Mouse (Mus musculus) adrenal gland, postnatal 10 days (tissue): Measurements from ENCODE around the gene Btbd8. TPM values are rescaled to one million over a fixed set of nuclear protein-coding genes. Genes with fewer than 3 reads are reported as not detected.

Source experiments
- DNase-seq: peaks from one replicate; pipeline ENCODE4 v3.0.0; 2021; ENCODE audit warnings: mixed read lengths
- total RNA-seq, 2 experiments: library from RNA; stranded (reverse); gene quantifications; 2 replicates each; pipeline ENCODE4 v1.2.3; 2021

Gene Btbd8
- total RNA-seq, 2 experiments from 2014 or later: 6.9 to 12.0 TPM

DNA sequence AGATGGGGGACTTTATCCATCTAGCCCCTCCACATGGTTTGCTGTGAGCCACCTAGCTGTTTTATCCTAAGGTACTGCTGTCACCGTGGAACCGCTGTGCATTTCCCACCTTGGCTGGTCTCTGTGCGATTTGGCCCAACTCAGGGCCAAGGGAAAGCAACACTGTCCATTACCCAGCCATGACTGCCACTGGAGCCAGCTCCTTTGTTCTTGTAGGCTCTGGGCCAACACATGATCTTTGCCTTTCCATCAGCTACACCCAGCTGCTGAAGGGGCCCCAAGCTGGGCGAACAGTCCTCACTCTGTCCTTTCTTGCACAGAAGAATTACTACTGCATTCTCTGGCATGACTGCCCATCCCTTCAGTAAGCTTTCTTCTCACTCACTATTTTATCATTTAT, 80.8 kb downstream of the Btbd8 start:
- DNase-seq: peak; percentile 7

DNA sequence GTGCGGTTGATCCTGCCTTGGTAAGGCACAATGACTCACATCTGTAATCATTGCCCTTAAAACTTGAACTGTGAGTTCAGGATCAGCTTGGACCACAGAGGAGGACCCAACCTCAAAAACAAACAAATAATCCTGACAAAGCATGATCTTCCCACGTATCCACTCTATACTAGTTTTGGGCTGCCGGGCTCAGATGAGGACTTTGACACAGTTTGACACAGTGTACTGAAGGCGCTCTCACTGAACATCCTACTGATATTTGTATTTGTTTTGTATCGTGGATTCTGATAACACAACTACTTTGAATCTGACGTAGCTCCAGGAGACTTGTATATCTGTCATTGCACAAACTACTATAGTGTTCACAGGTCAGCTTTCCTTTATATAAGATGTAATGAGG, 83.6 kb downstream of the Btbd8 start:
- no peak for DNase-seq

- peak; percentile 14 for DNase-seq
These were observed 84.1 kb downstream of the Btbd8 start for GRCm38 (mm10) chr5:107521897-107522296.

GRCm38 (mm10) chr5:107524281-107524680, 86.5 kb downstream of the Btbd8 start:
- no peak for DNase-seq

DNA sequence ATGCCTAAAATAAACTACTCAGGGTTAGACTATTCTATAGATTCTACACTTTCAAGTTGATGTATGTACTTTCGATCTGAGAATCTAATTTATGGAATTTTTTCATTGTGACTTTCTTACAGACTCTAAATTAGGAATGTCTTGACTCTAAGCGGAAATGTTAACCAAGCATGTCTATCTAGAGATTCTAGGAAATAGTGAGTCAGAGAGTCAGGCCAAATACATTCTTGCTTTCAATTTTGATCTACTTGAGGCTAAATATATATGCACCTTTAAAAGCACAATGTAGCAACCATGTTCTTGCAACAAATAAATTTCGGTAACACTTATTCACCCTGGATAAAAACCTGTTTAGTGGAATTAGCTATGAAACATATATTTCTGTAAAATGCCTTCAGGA, 91.1 kb downstream of the Btbd8 start:
- no peak for DNase-seq

DNA sequence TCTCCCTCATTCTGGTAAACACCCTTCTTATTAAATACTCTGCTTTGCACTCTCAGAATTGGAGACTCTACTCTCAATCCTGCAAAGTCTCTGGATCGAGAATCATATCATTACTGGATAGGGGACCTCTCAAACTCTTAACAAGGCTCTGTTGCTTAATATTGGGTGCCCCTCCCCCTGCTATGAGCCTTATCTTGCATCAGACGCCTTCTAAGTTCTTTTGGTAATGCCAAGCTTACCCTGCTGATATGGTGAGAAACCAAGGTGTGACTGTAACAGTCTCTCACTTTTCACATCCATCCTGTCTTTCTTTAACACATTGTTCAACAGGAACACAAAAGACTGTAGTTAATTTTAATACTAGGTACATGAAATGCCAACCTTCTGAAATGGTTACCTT, 95.8 kb downstream of the Btbd8 start:
- DNase-seq: no peak

GRCm38 (mm10) chr5:107534581-107534980, 96.8 kb downstream of the Btbd8 start, which contains the start of gene 1700028K03Rik:
Gene 1700028K03Rik (plus strand): TSS chr5:107534709.
- no peak for DNase-seq

DNA sequence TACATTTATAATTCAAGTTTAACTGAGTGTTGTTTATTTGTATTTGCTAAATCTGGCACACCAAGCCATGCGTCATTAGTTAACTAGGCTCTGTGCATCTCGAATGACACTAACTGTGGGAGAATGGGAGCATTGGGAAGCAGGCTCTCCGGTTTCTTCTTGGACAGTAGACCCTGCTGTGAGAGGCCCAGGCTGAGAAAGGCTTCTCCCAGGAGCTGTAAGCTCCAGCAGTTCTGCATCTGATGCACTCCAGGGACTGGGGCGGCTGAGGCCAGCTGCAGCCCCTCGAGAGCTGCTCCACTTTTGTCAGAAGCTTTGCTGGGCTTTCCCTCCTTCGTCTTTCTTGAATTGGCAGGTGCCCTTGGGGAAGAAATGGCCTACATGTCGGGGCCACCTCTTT, 103.9 kb downstream of the Btbd8 start:
- DNase-seq: peak; percentile 25

- DNase-seq: no peak
These were observed 108.1 kb downstream of the Btbd8 start for GRCm38 (mm10) chr5:107545927-107546326.

GRCm38 (mm10) chr5:107547955-107548354, 110.2 kb downstream of the Btbd8 start:
- no peak for DNase-seq

DNA sequence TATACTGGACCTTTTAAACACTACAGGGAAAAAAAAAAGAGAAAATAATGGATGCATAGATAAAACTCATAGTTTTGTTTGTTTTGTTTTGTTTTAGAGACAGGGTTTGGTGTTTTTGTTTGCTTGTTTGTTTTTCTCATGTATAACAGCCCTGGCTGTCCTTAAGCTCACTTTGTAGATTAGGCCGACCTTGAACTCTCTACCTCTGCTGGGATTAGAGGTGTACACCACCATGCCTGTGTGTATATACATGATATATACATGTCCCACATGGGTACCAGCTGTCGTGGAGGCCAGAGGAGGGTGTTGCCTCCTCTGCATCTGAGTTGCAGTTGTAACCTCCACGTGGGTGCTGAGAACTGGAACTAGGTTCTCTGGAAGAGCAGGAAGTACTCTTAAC, 110.6 kb downstream of the Btbd8 start:
- DNase-seq: no peak

DNA sequence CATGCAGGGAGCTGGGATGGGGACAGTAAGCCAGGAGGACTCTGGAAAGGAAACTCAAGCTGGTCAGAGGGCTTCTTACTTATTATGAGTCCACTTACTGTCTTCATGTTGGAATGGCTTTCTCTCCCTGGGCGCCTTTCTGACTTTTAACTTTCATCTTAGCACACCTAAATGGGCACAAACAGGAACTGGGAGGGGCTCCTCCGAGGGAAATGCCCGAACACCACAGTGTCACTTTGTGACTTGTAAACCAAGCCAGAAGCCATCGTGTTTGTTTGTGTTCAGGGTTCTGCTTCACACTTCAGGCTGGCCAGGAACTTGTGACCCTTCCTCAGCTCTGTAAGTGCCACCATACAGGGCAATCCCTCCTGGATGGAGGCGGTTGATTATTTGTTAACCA, 116.5 kb downstream of the Btbd8 start:
- DNase-seq: no peak

DNA sequence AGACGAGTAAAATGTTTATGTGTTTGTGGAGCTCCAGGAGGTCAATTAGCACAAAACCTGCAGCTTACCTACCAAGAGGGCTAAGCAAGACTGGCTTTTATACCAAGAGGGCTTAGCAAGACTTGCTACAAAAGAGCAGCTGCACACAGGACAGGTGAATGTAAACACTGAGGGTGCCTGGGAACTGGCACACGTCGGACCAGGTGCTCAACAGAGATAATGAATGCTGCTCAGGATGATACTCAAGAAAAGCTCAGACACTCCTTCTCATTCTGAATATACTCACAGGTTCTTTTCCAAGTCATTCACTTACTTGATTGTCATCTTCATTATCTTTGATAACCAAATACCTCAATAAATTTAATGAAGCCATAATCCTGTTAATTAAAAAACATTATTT, 119.2 kb downstream of the Btbd8 start:
- no peak for DNase-seq

Other genes with a start within 250 kb of the Btbd8 start
- gene Tgfbr3, start 148.4 kb upstream of the Btbd8 start, total RNA-seq: 100 to 1,000 TPM; 125 to 160 TPM
- 1 to 10 TPM; 2.6 to 3.5 TPM for gene Brdt, start 106.8 kb upstream of the Btbd8 start, total RNA-seq
- gene Ephx4, start 35.3 kb upstream of the Btbd8 start, total RNA-seq: 1 to 10 TPM in 1 of 2 experiments, under 1 TPM in 1; 0.75 to 1.4 TPM
- not detected for gene Lpcat2b, start 6.4 kb upstream of the Btbd8 start, total RNA-seq
- gene Gm42669, start 69.6 kb downstream of the Btbd8 start, total RNA-seq: under 1 TPM in 1 of 2 experiments, not detected in 1; 0.18 TPM
- under 1 TPM in 1 of 2 experiments, not detected in 1; 0.18 TPM for gene 1700028K03Rik, start 96.7 kb downstream of the Btbd8 start, total RNA-seq
- 10 to 100 TPM; 13.8 to 18.3 TPM for gene Rpap2, start 159.4 kb downstream of the Btbd8 start, total RNA-seq
- 10 to 100 TPM; 10.8 to 15.4 TPM for gene Glmn, start 159.9 kb downstream of the Btbd8 start, total RNA-seq